Mouse (Mus musculus) CH12.LX (cell line): ENCODE measurements around the gene Dnaaf3. TPM values are rescaled to one million over a fixed set of nuclear protein-coding genes. Genes with fewer than 3 reads are reported as not detected.
"Not testable (repeated sequence)": the region's sequence is repeated elsewhere in the genome, so short reads cannot be mapped to it uniquely, and the experiment has no call there.

ENCODE experiments used
- DNase-seq: peaks from one replicate; pipeline ENCODE4 v3.0.0-alpha.2; 2013; ENCODE audit errors: extremely low read depth
- H3K27ac ChIP-seq: 2 replicates; pipeline ENCODE4 v1.5.1; 2012; ENCODE audit warnings: low read depth, mild to moderate bottlenecking, control low read depth, moderate library complexity; ENCODE audit not compliant: insufficient read depth
- H3K27me3 ChIP-seq: replicated peaks from 2 replicates; pipeline ENCODE3; 2012; ENCODE audit warnings: inconsistent platforms
- H3K36me3 ChIP-seq, 2 experiments: replicated peaks in 1 of 2; 2 replicates each; pipeline versions ENCODE3 to v1.6.1; 2012; ENCODE audit warnings: inconsistent platforms in 1 of 2, low read length in 1 of 2, mild to moderate bottlenecking in 1 of 2, mixed read lengths in 1 of 2, moderate library complexity in 1 of 2; ENCODE audit not compliant: control insufficient read depth in 1 of 2, insufficient read depth in 1 of 2
- H3K4me1 ChIP-seq, 2 experiments: 2 replicates each; pipeline ENCODE4 v1.6.1; 2012; ENCODE audit warnings: inconsistent platforms in 1 of 2, moderate library complexity in 1 of 2; ENCODE audit not compliant: insufficient read depth in 2 of 2, control insufficient read depth in 1 of 2
- H3K4me2 ChIP-seq: 2 replicates; pipeline ENCODE4 v1.6.1; 2012; ENCODE audit warnings: low read depth, mild to moderate bottlenecking, control low read depth; ENCODE audit not compliant: poor library complexity, insufficient read depth, severe bottlenecking
- H3K4me3 ChIP-seq, 3 experiments: fragments of 150-350 bp in 1 of 3; sonication (generic) in 1 of 3; replicated peaks in 1 of 3; 2 replicates each; pipeline versions ENCODE3 to v1.5.1; 2011 to 2012; ENCODE audit warnings: low read depth in 2 of 3, low read length in 2 of 3, mild to moderate bottlenecking in 2 of 3, moderate library complexity in 2 of 3, control low read depth in 1 of 3, improper control_type of control experiment in 1 of 3, inconsistent platforms in 1 of 3, mixed read lengths in 1 of 3; ENCODE audit not compliant: poor library complexity in 1 of 3
- H3K79me2 ChIP-seq: replicated peaks from 2 replicates; pipeline ENCODE4 v1.6.1; 2012; ENCODE audit warnings: mild to moderate bottlenecking, moderate library complexity; ENCODE audit not compliant: control insufficient read depth, poor library complexity, insufficient read depth, severe bottlenecking; ENCODE audit errors: extremely low read depth
- H3K9ac ChIP-seq: 2 replicates; pipeline ENCODE4 v1.6.1; 2012; ENCODE audit warnings: low read depth, mild to moderate bottlenecking, control low read depth, moderate library complexity; ENCODE audit not compliant: insufficient read depth
- H3K9me3 ChIP-seq: replicated peaks from 2 replicates; pipeline ENCODE3; 2012; ENCODE audit warnings: low read length, inconsistent platforms, mixed read lengths
- CTCF ChIP-seq, 2 experiments: IDR thresholded peaks in 1 of 2; conservative IDR thresholded peaks in 1 of 2; 2 replicates each; pipeline ENCODE4 v1.5.1; 2011 to 2012; ENCODE audit warnings: low read depth in 2 of 2, low read length in 2 of 2, improper control_type of control experiment in 1 of 2, inconsistent platforms in 1 of 2, mild to moderate bottlenecking in 1 of 2, moderate library complexity in 1 of 2
- EP300 ChIP-seq: IDR thresholded peaks from 2 replicates; pipeline ENCODE4 v1.6.1; 2011; ENCODE audit warnings: low read length, improper control_type of control experiment
- JUND ChIP-seq: conservative IDR thresholded peaks from 2 replicates; pipeline ENCODE4 v1.6.1; 2011; ENCODE audit warnings: low read depth, low read length, improper control_type of control experiment
- MAX ChIP-seq: IDR thresholded peaks from 2 replicates; pipeline ENCODE4 v1.6.1; 2011; ENCODE audit warnings: low read length, improper control_type of control experiment
- MAZ ChIP-seq: IDR thresholded peaks from 2 replicates; pipeline ENCODE4 v1.6.1; 2012; ENCODE audit warnings: low read depth, mild to moderate bottlenecking, inconsistent platforms, low read length, improper control_type of control experiment, moderate library complexity
- MXI1 ChIP-seq: IDR thresholded peaks from 2 replicates; pipeline ENCODE4 v1.6.1; 2011; ENCODE audit warnings: mild to moderate bottlenecking, low read depth, low read length, improper control_type of control experiment
- MYC ChIP-seq: IDR thresholded peaks from 2 replicates; pipeline ENCODE4 v1.6.1; 2011; ENCODE audit warnings: low read depth, mild to moderate bottlenecking, improper control_type of control experiment, low read length
- NRF1 ChIP-seq: IDR thresholded peaks from 2 replicates; pipeline ENCODE4 v1.6.1; 2014; ENCODE audit warnings: low read depth, mild to moderate bottlenecking, inconsistent platforms, low read length, improper control_type of control experiment, moderate library complexity
- POLR2A ChIP-seq: IDR thresholded peaks from 2 replicates; pipeline ENCODE4 v1.6.1; 2011; ENCODE audit warnings: low read depth, mild to moderate bottlenecking, improper control_type of control experiment, low read length
- RAD21 ChIP-seq: IDR thresholded peaks from 2 replicates; pipeline ENCODE4 v1.6.1; 2011; ENCODE audit warnings: low read depth, mild to moderate bottlenecking, low read length, improper control_type of control experiment, moderate library complexity
- SMC3 ChIP-seq: IDR thresholded peaks from 2 replicates; pipeline ENCODE4 v1.6.1; 2011; ENCODE audit warnings: low read depth, low read length, improper control_type of control experiment
- dilution Hi-C: fragments of 300-500 bp; cut with MboI; formaldehyde crosslinking; loops from 2 replicates; pipeline ENCODE4 v1.14.3; 2020; ENCODE audit warnings: low sequenced_read_pairs; ENCODE audit not compliant: extremely low pct_unique_long_range_greater_than_20kb, extremely low pct_ligation_motif_present
- in situ Hi-C: fragments of 300-500 bp; cut with MboI; formaldehyde crosslinking; loops from 3 replicates; pipeline ENCODE4 v1.14.3; 2019; ENCODE audit warnings: low sequenced_read_pairs, low pct_ligation_motif_present, low pct_unique_long_range_greater_than_20kb, mixed read lengths
- polyA plus RNA-seq: library from polyadenylated mRNA; unstranded; fragments of >175 nt; gene quantifications from 2 replicates; pipeline ENCODE4 v1.2.1, GENCODE M21; 2012; ENCODE audit warnings: low read depth; ENCODE audit not compliant: insufficient read length
- total RNA-seq, 2 experiments: library from RNA; depleted of rRNA; stranded (reverse); fragments of 300-350 nt in 1 of 2; fragments of >200 nt in 1 of 2; gene quantifications; 2 replicates each; pipeline ENCODE4 v1.2.3; 2012 to 2014

Dnaaf3 gene
- total and polyA plus RNA-seq, 3 experiments: 0.16 to 0.83 (median 0.59) TPM

- peak overlapping the region; percentile 22; the same call in 1 of the 2 replicates for H3K9ac ChIP-seq
- in situ Hi-C loops: loop anchor here (5.0 kb wide), 1 partner anchor 49 kb away; no protein-coding TSS in a partner anchor
Observed at GRCm38 (mm10) chr7:4526341-4527301, 5.6 kb downstream of the Dnaaf3 start.

GRCm38 (mm10) chr7:4524212-4524922 is 7.9 kb downstream of the Dnaaf3 start, which contains the start of gene Tnni3:
Gene Tnni3 (minus strand): TSS chr7:4524229.
- H3K36me3 ChIP-seq, dilution Hi-C loops, H3K4me2 ChIP-seq, H3K79me2 ChIP-seq, H3K9ac ChIP-seq, H3K27me3 ChIP-seq, H3K9me3 ChIP-seq, H3K27ac ChIP-seq, H3K4me3 ChIP-seq, in situ Hi-C loops: not testable (repeated sequence)
- DNase-seq: peak; percentile 61
- TF ChIP-seq SMC3 (peak; percentile 42), RAD21 (peak; percentile 71), CTCF (conservative IDR thresholded peaks at IDR 0.05 in 1 of 2, IDR thresholded peaks at IDR 0.05 in 1 of 2; ENCODE audit: low read depth in 2 of 2, low read length in 2 of 2) (peak; percentile 34 to 71; a peak in 2 of 4 replicates), NRF1 (peak; percentile 27; the same call in 1 of the 2 replicates)
- peaks cover 7 to 12% of the 10 kb centered on the region in 2 experiments for H3K4me1 ChIP-seq

More at GRCm38 (mm10) chr7:4526341-4527301, 5.6 kb downstream of the Dnaaf3 start:
- Histone ChIP-seq H3K4me3 (peak overlapping the region; percentile 30 to 56 (median 52)), H3K4me2 (peak overlapping the region; percentile 40; the same call in 1 of the 2 replicates), H3K9me3 (no peaks in the 10 kb centered on the region), H3K27ac (0 out of 2 replicates have a peak overlapping the region, but pooled peaks have one; percentile 1), H3K36me3 (no peaks in the 10 kb centered on the region), H3K79me2 (no peaks in the 10 kb centered on the region), H3K4me1 (peaks cover 7 to 12% of the 10 kb centered on the region in 2 experiments), H3K27me3 (peaks cover 1% of the 10 kb centered on the region)
- dilution Hi-C loops: no loop called here
- peak; percentile 30; the same call in 1 of the 2 replicates for TF ChIP-seq MXI1
- no peak for TF ChIP-seq MAZ
- peak in 1 of 2 experiments; percentile 82; a peak in 3 of 4 replicates for TF ChIP-seq CTCF (conservative IDR thresholded peaks at IDR 0.05 in 1 of 2, IDR thresholded peaks at IDR 0.05 in 1 of 2; ENCODE audit: low read depth in 2 of 2, low read length in 2 of 2)
- peak; percentile 82 for TF ChIP-seq RAD21
- peak; percentile 47; the same call in 1 of the 2 replicates for TF ChIP-seq MAX
- TF ChIP-seq MYC: 0 out of 2 replicates have a peak, but pooled peaks have one; percentile 39
- TF ChIP-seq EP300: no peak
- TF ChIP-seq JUND: no peak
- peak; percentile 50; the same call in 1 of the 2 replicates for TF ChIP-seq POLR2A
- TF ChIP-seq SMC3: peak; percentile 59
- DNase-seq: peak; percentile 88
